Mouse (Mus musculus): Measurements from ENCODE around the gene Rnf152. TPM values are rescaled to one million over a fixed set of nuclear protein-coding genes. Genes with fewer than 3 reads are reported as not detected.

Gene Rnf152
- polyA plus RNA-seq, 1 experiment, result not detected

GRCm38 (mm10) chr1:105331605-105332004 lies 24.9 kb downstream of the Rnf152 start:
- no peak overlapping the region for H3ac ChIP-seq (ENCODE audit: control insufficient read depth, insufficient read length, low read depth)
- H3K79me2 ChIP-seq (ENCODE audit: control insufficient read depth, insufficient read depth), result no peaks in the 10 kb centered on the region
- TF ChIP-seq USF1 (IDR thresholded peaks at IDR 0.05; ENCODE audit: low read depth) (no peak), MYOG (IDR thresholded peaks at IDR 0.05; ENCODE audit: control insufficient read depth, extremely low read depth, insufficient read length) (no peak), FOSL1 (IDR thresholded peaks at IDR 0.05; ENCODE audit: insufficient read depth, low read length, poor library complexity, severe bottlenecking) (no peak), MAX (IDR thresholded peaks at IDR 0.05) (no peak), MYOD1 (IDR thresholded peaks at IDR 0.05; ENCODE audit: control insufficient read depth, insufficient read length, low read depth) (no peak)
- no peaks in the 10 kb centered on the region for H3K79me3 ChIP-seq (ENCODE audit: low read depth)
- H3K36me3 ChIP-seq (ENCODE audit: control insufficient read depth, insufficient read depth), result no peaks in the 10 kb centered on the region
- no peak overlapping the region for H3K4me3 ChIP-seq (ENCODE audit: insufficient read depth, poor library complexity, severe bottlenecking)
- no peaks in the 10 kb centered on the region for H3K27me3 ChIP-seq (ENCODE audit: control insufficient read depth, insufficient read depth, insufficient read length)

- Histone ChIP-seq H3ac (ENCODE audit: control insufficient read depth, insufficient read length, low read depth) (no peak overlapping the region), H3K27me3 (ENCODE audit: control insufficient read depth, insufficient read depth, insufficient read length) (no peaks in the 10 kb centered on the region), H3K79me3 (ENCODE audit: low read depth) (no peaks in the 10 kb centered on the region), H3K79me2 (ENCODE audit: control insufficient read depth, insufficient read depth) (no peaks in the 10 kb centered on the region), H3K4me3 (ENCODE audit: insufficient read depth, poor library complexity, severe bottlenecking) (no peak overlapping the region), H3K36me3 (ENCODE audit: control insufficient read depth, insufficient read depth) (no peaks in the 10 kb centered on the region)
- TF ChIP-seq MYOG (IDR thresholded peaks at IDR 0.05; ENCODE audit: control insufficient read depth, extremely low read depth, insufficient read length) (no peak), FOSL1 (IDR thresholded peaks at IDR 0.05; ENCODE audit: insufficient read depth, low read length, poor library complexity, severe bottlenecking) (no peak), CTCF (IDR thresholded peaks at IDR 0.05; ENCODE audit: control insufficient read depth, insufficient read depth, insufficient read length) (no peak), MYOD1 (IDR thresholded peaks at IDR 0.05; ENCODE audit: control insufficient read depth, insufficient read length, low read depth) (no peak), MAX (IDR thresholded peaks at IDR 0.05) (no peak), USF1 (IDR thresholded peaks at IDR 0.05; ENCODE audit: low read depth) (no peak), CEBPB (IDR thresholded peaks at IDR 0.05; ENCODE audit: low read depth) (no peak)
Measured at GRCm38 (mm10) chr1:105330581-105331320, 25.8 kb downstream of the Rnf152 start.

GRCm38 (mm10) chr1:105327789-105328188 lies 28.7 kb downstream of the Rnf152 start:
- Histone ChIP-seq H3ac (ENCODE audit: control insufficient read depth, insufficient read length, low read depth) (no peak overlapping the region), H3K27me3 (ENCODE audit: control insufficient read depth, insufficient read depth, insufficient read length) (no peaks in the 10 kb centered on the region), H3K79me3 (ENCODE audit: low read depth) (no peaks in the 10 kb centered on the region), H3K79me2 (ENCODE audit: control insufficient read depth, insufficient read depth) (no peaks in the 10 kb centered on the region), H3K36me3 (ENCODE audit: control insufficient read depth, insufficient read depth) (no peaks in the 10 kb centered on the region), H3K4me3 (ENCODE audit: insufficient read depth, poor library complexity, severe bottlenecking) (no peak overlapping the region)
- TF ChIP-seq MYOG (IDR thresholded peaks at IDR 0.05; ENCODE audit: control insufficient read depth, extremely low read depth, insufficient read length), result no peak
- TF ChIP-seq MYOD1 (IDR thresholded peaks at IDR 0.05; ENCODE audit: control insufficient read depth, insufficient read length, low read depth), result no peak
- TF ChIP-seq CEBPB (IDR thresholded peaks at IDR 0.05; ENCODE audit: low read depth), result no peak
- TF ChIP-seq USF1 (IDR thresholded peaks at IDR 0.05; ENCODE audit: low read depth), result no peak
- no peak for TF ChIP-seq FOSL1 (IDR thresholded peaks at IDR 0.05; ENCODE audit: insufficient read depth, low read length, poor library complexity, severe bottlenecking)
- no peak for TF ChIP-seq MAX (IDR thresholded peaks at IDR 0.05)
- TF ChIP-seq CTCF (IDR thresholded peaks at IDR 0.05; ENCODE audit: control insufficient read depth, insufficient read depth, insufficient read length), result no peak

- Histone ChIP-seq H3ac (ENCODE audit: control insufficient read depth, insufficient read length, low read depth) (no peak overlapping the region), H3K36me3 (ENCODE audit: control insufficient read depth, insufficient read depth) (no peaks in the 10 kb centered on the region), H3K4me3 (ENCODE audit: insufficient read depth, poor library complexity, severe bottlenecking) (no peak overlapping the region), H3K79me3 (ENCODE audit: low read depth) (no peaks in the 10 kb centered on the region), H3K27me3 (ENCODE audit: control insufficient read depth, insufficient read depth, insufficient read length) (no peaks in the 10 kb centered on the region), H3K79me2 (ENCODE audit: control insufficient read depth, insufficient read depth) (no peaks in the 10 kb centered on the region)
- TF ChIP-seq CTCF (IDR thresholded peaks at IDR 0.05; ENCODE audit: control insufficient read depth, insufficient read depth, insufficient read length) (no peak), MYOD1 (IDR thresholded peaks at IDR 0.05; ENCODE audit: control insufficient read depth, insufficient read length, low read depth) (no peak), FOSL1 (IDR thresholded peaks at IDR 0.05; ENCODE audit: insufficient read depth, low read length, poor library complexity, severe bottlenecking) (no peak), MAX (IDR thresholded peaks at IDR 0.05) (no peak), USF1 (IDR thresholded peaks at IDR 0.05; ENCODE audit: low read depth) (no peak), CEBPB (IDR thresholded peaks at IDR 0.05; ENCODE audit: low read depth) (no peak), MYOG (IDR thresholded peaks at IDR 0.05; ENCODE audit: control insufficient read depth, extremely low read depth, insufficient read length) (no peak)
Measured at GRCm38 (mm10) chr1:105324636-105325035, 31.9 kb downstream of the Rnf152 start.

- Histone ChIP-seq H3K4me3 (ENCODE audit: insufficient read depth, poor library complexity, severe bottlenecking) (no peak overlapping the region), H3K27me3 (ENCODE audit: control insufficient read depth, insufficient read depth, insufficient read length) (no peaks in the 10 kb centered on the region), H3ac (ENCODE audit: control insufficient read depth, insufficient read length, low read depth) (no peak overlapping the region), H3K79me3 (ENCODE audit: low read depth) (no peaks in the 10 kb centered on the region), H3K79me2 (ENCODE audit: control insufficient read depth, insufficient read depth) (no peaks in the 10 kb centered on the region), H3K36me3 (ENCODE audit: control insufficient read depth, insufficient read depth) (no peaks in the 10 kb centered on the region)
- TF ChIP-seq CTCF (IDR thresholded peaks at IDR 0.05; ENCODE audit: control insufficient read depth, insufficient read depth, insufficient read length) (no peak), MAX (IDR thresholded peaks at IDR 0.05) (no peak), CEBPB (IDR thresholded peaks at IDR 0.05; ENCODE audit: low read depth) (no peak), USF1 (IDR thresholded peaks at IDR 0.05; ENCODE audit: low read depth) (no peak), FOSL1 (IDR thresholded peaks at IDR 0.05; ENCODE audit: insufficient read depth, low read length, poor library complexity, severe bottlenecking) (no peak), MYOG (IDR thresholded peaks at IDR 0.05; ENCODE audit: control insufficient read depth, extremely low read depth, insufficient read length) (no peak), MYOD1 (IDR thresholded peaks at IDR 0.05; ENCODE audit: control insufficient read depth, insufficient read length, low read depth) (no peak)
Measured at GRCm38 (mm10) chr1:105314010-105314800, 42.3 kb downstream of the Rnf152 start.

Data from C2C12 (cell line).